ENCODE assay signal across 7 mouse cellular contexts in genomic region chr13:84349721-84350040, GRCm38 (mm10).
DNase-seq lines count a peak whose midpoint lies in the region; ATAC-seq and TF ChIP-seq lines count a peak whose summit lies in the region.

No protein-coding gene starts in this region.

- WGBS in liver, embryonic 11.5 days = 34% methylated on average over 4 of the region's 4 CpGs
- 15% methylated on average over 4 of the region's 4 CpGs for WGBS in forebrain, embryonic 14.5 days
- 31% methylated on average over 4 of the region's 4 CpGs for WGBS in limb, embryonic 14.5 days
- WGBS in stomach, embryonic 15.5 days = 43% methylated on average over 4 of the region's 4 CpGs

- no peaks in the 10 kb centered on the region for H3K4me1 ChIP-seq in liver, embryonic 11.5 days (replicated peaks; ENCODE audit: control insufficient read depth, insufficient read depth, low read length)
- H3K4me1 ChIP-seq in forebrain, embryonic 14.5 days (ENCODE audit: control insufficient read depth, insufficient read depth, low read length) = peaks cover 23% of the 10 kb centered on the region
- peaks cover 6% of the 10 kb centered on the region for H3K4me1 ChIP-seq in limb, embryonic 14.5 days (ENCODE audit: control insufficient read depth, insufficient read depth, low read length)
- peaks cover 5% of the 10 kb centered on the region; the same call in 1 of the 2 replicates for H3K4me1 ChIP-seq in stomach, embryonic 15.5 days

- H3K27me3 ChIP-seq in liver, embryonic 11.5 days (replicated peaks; ENCODE audit: control insufficient read depth, insufficient read depth, low read length) = peaks cover 51% of the 10 kb centered on the region
- no peaks in the 10 kb centered on the region for H3K27me3 ChIP-seq in forebrain, embryonic 14.5 days (replicated peaks; ENCODE audit: control insufficient read depth, insufficient read depth, low read length)
- H3K27me3 ChIP-seq in limb, embryonic 14.5 days (ENCODE audit: control insufficient read depth, insufficient read depth, low read length) = peaks cover 27% of the 10 kb centered on the region
- H3K27me3 ChIP-seq in stomach, embryonic 15.5 days (replicated peaks) = peaks cover 20% of the 10 kb centered on the region

- H3K9ac ChIP-seq in liver, embryonic 11.5 days (ENCODE audit: low read depth, low read length) = no peak overlapping the region
- H3K9ac ChIP-seq in forebrain, embryonic 14.5 days (ENCODE audit: low read length) = peak overlapping the region; percentile 95
- no peak overlapping the region for H3K9ac ChIP-seq in limb, embryonic 14.5 days (ENCODE audit: low read depth, low read length, severe bottlenecking)
- no peak overlapping the region for H3K9ac ChIP-seq in stomach, embryonic 15.5 days

- no peak for DNase-seq in liver, embryonic 11.5 days (ENCODE audit: low spot score)
- no peak for DNase-seq in liver
- no peak for DNase-seq in forebrain, embryonic 14.5 days (ENCODE audit: low spot score)
- DNase-seq in limb, embryonic 14.5 days (ENCODE audit: low spot score) = no peak
- DNase-seq in urinary bladder, adult 18-20 months (ENCODE audit: low spot score in 2 of 2) = no peak

- TF ChIP-seq POLR2A in limb, embryonic 14.5 days (IDR thresholded peaks at IDR 0.05; ENCODE audit: borderline replicate concordance, extremely low read depth, insufficient read depth, insufficient read length) = no peak

- 0 out of 2 replicates have a peak overlapping the region, but pooled peaks have one; percentile 30 for H3K4me3 ChIP-seq in liver, embryonic 11.5 days (ENCODE audit: low read depth, low read length)
- peak overlapping the region; percentile 46 for H3K4me3 ChIP-seq in forebrain, embryonic 14.5 days (ENCODE audit: low read depth, low read length)
- H3K4me3 ChIP-seq in limb, embryonic 14.5 days (replicated peaks; ENCODE audit: low read length) = peak overlapping the region; percentile 39; the same call in 1 of the 2 replicates
- H3K4me3 ChIP-seq in stomach, embryonic 15.5 days (replicated peaks) = no peak overlapping the region; the same call in 1 of the 2 replicates

- H3K4me2 ChIP-seq in liver, embryonic 11.5 days = peak overlapping the region; percentile 55
- peak overlapping the region; percentile 90 for H3K4me2 ChIP-seq in forebrain, embryonic 14.5 days (ENCODE audit: low read length)
- peak overlapping the region; percentile 73 for H3K4me2 ChIP-seq in limb, embryonic 14.5 days (replicated peaks; ENCODE audit: low read depth, low read length, severe bottlenecking)
- H3K4me2 ChIP-seq in stomach, embryonic 15.5 days = peak overlapping the region; percentile 89

- no peaks in the 10 kb centered on the region for H3K9me3 ChIP-seq in liver, embryonic 11.5 days (ENCODE audit: control insufficient read depth, low read length)
- H3K9me3 ChIP-seq in forebrain, embryonic 14.5 days (replicated peaks; ENCODE audit: control insufficient read depth, low read length) = no peaks in the 10 kb centered on the region
- H3K9me3 ChIP-seq in limb, embryonic 14.5 days (ENCODE audit: control insufficient read depth, low read length) = no peaks in the 10 kb centered on the region
- no peaks in the 10 kb centered on the region for H3K9me3 ChIP-seq in stomach, embryonic 15.5 days

- H3K36me3 ChIP-seq in liver, embryonic 11.5 days (ENCODE audit: control insufficient read depth, insufficient read depth, low read length) = no peaks in the 10 kb centered on the region
- no peaks in the 10 kb centered on the region for H3K36me3 ChIP-seq in forebrain, embryonic 14.5 days (ENCODE audit: control insufficient read depth, insufficient read depth, low read length)
- H3K36me3 ChIP-seq in limb, embryonic 14.5 days (ENCODE audit: control insufficient read depth, insufficient read depth, low read length) = no peaks in the 10 kb centered on the region
- H3K36me3 ChIP-seq in stomach, embryonic 15.5 days = no peaks in the 10 kb centered on the region

- H3K27ac ChIP-seq in liver, embryonic 11.5 days (ENCODE audit: low read depth, low read length) = no peak overlapping the region
- H3K27ac ChIP-seq in forebrain, embryonic 14.5 days (ENCODE audit: low read depth, low read length) = peak overlapping the region; percentile 98
- H3K27ac ChIP-seq in limb, embryonic 14.5 days (replicated peaks; ENCODE audit: low read depth, low read length) = no peak overlapping the region
- no peak overlapping the region for H3K27ac ChIP-seq in stomach, embryonic 15.5 days

- ATAC-seq in liver, embryonic 11.5 days (replicated peaks; ENCODE audit: low FRiP score) = no peak
- ATAC-seq in forebrain, embryonic 14.5 days = no peak
- ATAC-seq in limb, embryonic 14.5 days (ENCODE audit: low FRiP score, low read depth) = no peak
- ATAC-seq in stomach, embryonic 15.5 days (ENCODE audit: insufficient read depth, low FRiP score, low read depth) = no peak
- ATAC-seq in cerebellum, adult (ENCODE audit: insufficient number of reproducible peaks, low FRiP score, low TSS enrichment) = no peak
